Mouse (Mus musculus) liver, adult 10 weeks (tissue): ENCODE data around the gene H2-M1. TPM values are rescaled to one million over a fixed set of nuclear protein-coding genes. Genes with fewer than 3 reads are reported as not detected.

Experiments
- polyA plus RNA-seq: library from polyadenylated mRNA; stranded (reverse); fragments of 350-450 nt; fragmentation: Illumina TruSeq; extraction: RNeasy Lipid Tissue Mini Kit (QIAGEN cat#74804); gene quantifications from one replicate; pipeline ENCODE4 v1.2.3, GENCODE M21; 2014; ENCODE audit warnings: low read depth, low replicate concordance

H2-M1 gene
- polyA plus RNA-seq = not detected

GRCm38 (mm10) chr17:36672119-36672518, at the start of gene H2-M1:
Gene H2-M1, minus strand, starts transcription at chr17:36672219.

GRCm38 (mm10) chr17:36642566-36642965, 29.5 kb downstream of the H2-M1 start, which contains the start of gene H2-M9:
Gene H2-M9, minus strand, starts transcription at chr17:36642666.

Other genes with a start within 250 kb of the H2-M1 start
- not detected for gene H2-M10.4, start 209.9 kb downstream of the H2-M1 start, polyA plus RNA-seq
- not detected for gene H2-M11, start 125.1 kb downstream of the H2-M1 start, polyA plus RNA-seq
- gene H2-M9, start 29.6 kb downstream of the H2-M1 start, polyA plus RNA-seq = not detected
- gene H2-M10.5, start 100.7 kb upstream of the H2-M1 start, polyA plus RNA-seq = not detected
- not detected for gene H2-M10.6, start 140.0 kb upstream of the H2-M1 start, polyA plus RNA-seq
- 22.8 TPM for gene Trim26, start 164.9 kb upstream of the H2-M1 start, polyA plus RNA-seq
- gene Trim15, start 195.0 kb upstream of the H2-M1 start, polyA plus RNA-seq = not detected
- not detected for gene Trim10, start 197.4 kb upstream of the H2-M1 start, polyA plus RNA-seq
- not detected for gene Trim40, start 217.9 kb upstream of the H2-M1 start, polyA plus RNA-seq
- not detected for gene Trim31, start 225.9 kb upstream of the H2-M1 start, polyA plus RNA-seq